Mouse (Mus musculus) intestine, embryonic 15.5 days (tissue): ENCODE results near the gene Tmem30a. TPM values are rescaled to one million over a fixed set of nuclear protein-coding genes. Genes with fewer than 3 reads are reported as not detected.

Experiments
- ATAC-seq: fragments of 200-750 bp; cut with Nextera tagmentation; 2 replicates; pipeline ENCODE4 v1.8.0; 2017; ENCODE audit warnings: moderate TSS enrichment, moderate library complexity
- H3K27ac ChIP-seq: fragments of 300-500 bp; sonication (generic); 2 replicates; pipeline ENCODE4 v1.5.1; 2015; ENCODE audit warnings: mild to moderate bottlenecking, inconsistent platforms
- H3K27me3 ChIP-seq: fragments of 300-500 bp; sonication (generic); replicated peaks from 2 replicates; pipeline ENCODE4 v1.6.1; 2015; ENCODE audit warnings: inconsistent platforms
- H3K36me3 ChIP-seq: fragments of 300-500 bp; sonication (generic); 2 replicates; pipeline ENCODE4 v1.6.1; 2015; ENCODE audit warnings: inconsistent platforms
- H3K4me1 ChIP-seq: fragments of 300-500 bp; sonication (generic); replicated peaks from 2 replicates; pipeline ENCODE4 v1.6.1; 2015; ENCODE audit warnings: inconsistent platforms
- H3K4me2 ChIP-seq: fragments of 300-500 bp; sonication (generic); replicated peaks from 2 replicates; pipeline ENCODE4 v1.6.1; 2015; ENCODE audit warnings: mild to moderate bottlenecking, inconsistent platforms
- H3K4me3 ChIP-seq: fragments of 300-500 bp; sonication (generic); replicated peaks from 2 replicates; pipeline ENCODE4 v1.5.1; 2015; ENCODE audit warnings: inconsistent platforms
- H3K9ac ChIP-seq: fragments of 300-500 bp; sonication (generic); 2 replicates; pipeline ENCODE4 v1.6.1; 2015; ENCODE audit warnings: inconsistent platforms
- H3K9me3 ChIP-seq: fragments of 300-500 bp; sonication (generic); 2 replicates; pipeline ENCODE4 v1.6.1; 2016; ENCODE audit warnings: inconsistent platforms
- WGBS: fragments of 180-500 bp; shearing (Covaris S2); methylation state at CpG from one replicate; pipeline ENCODE4 v1.1.7; 2015; 5-methylcytosine and 5-hydroxymethylcytosine counted together
- polyA plus RNA-seq: library from polyadenylated mRNA; unstranded; fragments of >200 nt; fragmentation: Nextera tagmentation; extraction: Ambion mirVana; gene quantifications from 2 replicates; pipeline ENCODE4 v1.2.1, GENCODE M21; 2015

Tmem30a gene
- polyA plus RNA-seq: 66.4 and 72.6 TPM in 2 replicates

GRCm38 (mm10) chr9:79792841-79793835 is at the start of gene Tmem30a:
Gene Tmem30a, minus strand, starts transcription at chr9:79793507.
- no peaks in the 10 kb centered on the region for H3K36me3 ChIP-seq
- H3K9me3 ChIP-seq: no peaks in the 10 kb centered on the region
- no peaks in the 10 kb centered on the region for H3K27me3 ChIP-seq

GRCm38 (mm10) chr9:79842615-79843014 is 49.3 kb upstream of the Tmem30a start:
- Histone ChIP-seq H3K9ac (no peak overlapping the region), H3K36me3 (no peaks in the 10 kb centered on the region), H3K27ac (0 out of 2 replicates have a peak overlapping the region, but pooled peaks have one; percentile 7), H3K27me3 (no peaks in the 10 kb centered on the region), H3K4me1 (no peaks in the 10 kb centered on the region), H3K4me2 (no peak overlapping the region), H3K9me3 (no peaks in the 10 kb centered on the region), H3K4me3 (no peak overlapping the region)
- ATAC-seq: no peak
- WGBS: 49% methylated on average over 6 of the region's 6 CpGs

More at GRCm38 (mm10) chr9:79792841-79793835, at the start of gene Tmem30a:
- peak within 1 kb of the TSS; percentile 92 for H3K9ac ChIP-seq
- under 1% methylated on average over 91 of the region's 91 CpGs for WGBS
- H3K4me1 ChIP-seq: 0 out of 2 replicates have a peak, but pooled peaks cover 3% of the 10 kb centered on the region
- H3K27ac ChIP-seq: peak within 1 kb of the TSS; percentile 91
- ATAC-seq: peak; percentile 99
- peak within 1 kb of the TSS; percentile 94 for H3K4me3 ChIP-seq
- H3K4me2 ChIP-seq: peak within 1 kb of the TSS; percentile 60

- H3K4me2 ChIP-seq: no peak overlapping the region
- H3K4me1 ChIP-seq: no peaks in the 10 kb centered on the region
- H3K9me3 ChIP-seq: no peaks in the 10 kb centered on the region
- H3K27ac ChIP-seq: no peak overlapping the region
- H3K36me3 ChIP-seq: no peaks in the 10 kb centered on the region
- no peaks in the 10 kb centered on the region for H3K27me3 ChIP-seq
- no peak for ATAC-seq
- no peak overlapping the region for H3K4me3 ChIP-seq
- no peak overlapping the region for H3K9ac ChIP-seq
Measured at GRCm38 (mm10) chr9:79842028-79842427, 48.7 kb upstream of the Tmem30a start.

GRCm38 (mm10) chr9:79831294-79831693 is 38.0 kb upstream of the Tmem30a start:
- no peak overlapping the region for H3K4me2 ChIP-seq
- H3K9me3 ChIP-seq: no peaks in the 10 kb centered on the region
- H3K27me3 ChIP-seq: no peaks in the 10 kb centered on the region
- H3K27ac ChIP-seq: no peak overlapping the region
- 70% methylated on average over 1 of the region's 1 CpGs for WGBS
- H3K4me3 ChIP-seq: no peak overlapping the region
- H3K36me3 ChIP-seq: no peaks in the 10 kb centered on the region
- H3K9ac ChIP-seq: no peak overlapping the region
- peaks cover 3% of the 10 kb centered on the region; the same call in 1 of the 2 replicates for H3K4me1 ChIP-seq
- ATAC-seq: no peak

- Histone ChIP-seq H3K27ac (no peak overlapping the region), H3K4me1 (peaks cover 3% of the 10 kb centered on the region; the same call in 1 of the 2 replicates), H3K4me2 (no peak overlapping the region), H3K9me3 (no peaks in the 10 kb centered on the region), H3K36me3 (no peaks in the 10 kb centered on the region), H3K4me3 (no peak overlapping the region), H3K27me3 (no peaks in the 10 kb centered on the region), H3K9ac (no peak overlapping the region)
- ATAC-seq: peak; percentile 34; the same call in 1 of the 2 replicates
- 42% methylated on average over 4 of the region's 4 CpGs for WGBS
Measured at GRCm38 (mm10) chr9:79830874-79831273, 37.6 kb upstream of the Tmem30a start.

- no peaks in the 10 kb centered on the region for H3K36me3 ChIP-seq
- no peak overlapping the region for H3K4me3 ChIP-seq
- H3K27ac ChIP-seq: no peak overlapping the region
- H3K9ac ChIP-seq: no peak overlapping the region
- no peaks in the 10 kb centered on the region for H3K9me3 ChIP-seq
- H3K27me3 ChIP-seq: no peaks in the 10 kb centered on the region
- ATAC-seq: no peak
- peaks cover 3% of the 10 kb centered on the region; the same call in 1 of the 2 replicates for H3K4me1 ChIP-seq
- 57% methylated on average over 23 of the region's 23 CpGs for WGBS
- H3K4me2 ChIP-seq: no peak overlapping the region
Measured at GRCm38 (mm10) chr9:79829842-79830800, 36.8 kb upstream of the Tmem30a start.

- Histone ChIP-seq H3K9me3 (no peaks in the 10 kb centered on the region), H3K27me3 (no peaks in the 10 kb centered on the region), H3K4me3 (no peak overlapping the region), H3K36me3 (no peaks in the 10 kb centered on the region), H3K27ac (no peak overlapping the region), H3K4me2 (no peak overlapping the region), H3K9ac (no peak overlapping the region), H3K4me1 (peaks cover 3% of the 10 kb centered on the region; the same call in 1 of the 2 replicates)
- no peak for ATAC-seq
- 60% methylated on average over 2 of the region's 2 CpGs for WGBS
Measured at GRCm38 (mm10) chr9:79827072-79827471, 33.8 kb upstream of the Tmem30a start.

GRCm38 (mm10) chr9:79825526-79825925 is 32.2 kb upstream of the Tmem30a start:
- H3K4me2 ChIP-seq: no peak overlapping the region
- H3K4me3 ChIP-seq: no peak overlapping the region
- no peak overlapping the region for H3K9ac ChIP-seq
- no peaks in the 10 kb centered on the region for H3K9me3 ChIP-seq
- WGBS: 86% methylated on average over 7 of the region's 7 CpGs
- H3K27ac ChIP-seq: no peak overlapping the region
- ATAC-seq: no peak
- no peaks in the 10 kb centered on the region for H3K27me3 ChIP-seq
- H3K36me3 ChIP-seq: no peaks in the 10 kb centered on the region
- H3K4me1 ChIP-seq: no peaks in the 10 kb centered on the region

- Histone ChIP-seq H3K27me3 (no peaks in the 10 kb centered on the region), H3K4me3 (no peak overlapping the region), H3K36me3 (no peaks in the 10 kb centered on the region), H3K27ac (no peak overlapping the region), H3K4me2 (no peak overlapping the region), H3K9ac (no peak overlapping the region), H3K9me3 (no peaks in the 10 kb centered on the region), H3K4me1 (no peaks in the 10 kb centered on the region)
- ATAC-seq: no peak
- WGBS: 74% methylated on average over 2 of the region's 2 CpGs
Measured at GRCm38 (mm10) chr9:79823856-79824255, 30.5 kb upstream of the Tmem30a start.

- no peak for ATAC-seq
- Histone ChIP-seq H3K27ac (no peak overlapping the region), H3K36me3 (no peaks in the 10 kb centered on the region), H3K4me2 (no peak overlapping the region), H3K4me3 (no peak overlapping the region), H3K9ac (no peak overlapping the region), H3K9me3 (no peaks in the 10 kb centered on the region), H3K27me3 (no peaks in the 10 kb centered on the region), H3K4me1 (no peaks in the 10 kb centered on the region)
- WGBS: 77% methylated on average over 4 of the region's 4 CpGs
Measured at GRCm38 (mm10) chr9:79823438-79823837, 30.1 kb upstream of the Tmem30a start.

- Histone ChIP-seq H3K4me1 (no peaks in the 10 kb centered on the region), H3K9me3 (no peaks in the 10 kb centered on the region), H3K4me2 (no peak overlapping the region), H3K4me3 (no peak overlapping the region), H3K27ac (no peak overlapping the region), H3K36me3 (no peaks in the 10 kb centered on the region), H3K9ac (no peak overlapping the region), H3K27me3 (no peaks in the 10 kb centered on the region)
- 86% methylated on average over 5 of the region's 5 CpGs for WGBS
- no peak for ATAC-seq
Measured at GRCm38 (mm10) chr9:79816464-79816863, 23.2 kb upstream of the Tmem30a start.

GRCm38 (mm10) chr9:79816013-79816412 is 22.7 kb upstream of the Tmem30a start:
- no peak for ATAC-seq
- no peaks in the 10 kb centered on the region for H3K4me1 ChIP-seq
- 87% methylated on average over 11 of the region's 11 CpGs for WGBS

More at GRCm38 (mm10) chr9:79816013-79816412, 22.7 kb upstream of the Tmem30a start:
- Histone ChIP-seq H3K9me3 (no peaks in the 10 kb centered on the region), H3K27me3 (no peaks in the 10 kb centered on the region), H3K9ac (no peak overlapping the region), H3K36me3 (no peaks in the 10 kb centered on the region), H3K4me3 (no peak overlapping the region), H3K27ac (no peak overlapping the region), H3K4me2 (no peak overlapping the region)
